Comparison of ENCODE assay signal across 9 mouse cellular contexts in the genomic region with DNA sequence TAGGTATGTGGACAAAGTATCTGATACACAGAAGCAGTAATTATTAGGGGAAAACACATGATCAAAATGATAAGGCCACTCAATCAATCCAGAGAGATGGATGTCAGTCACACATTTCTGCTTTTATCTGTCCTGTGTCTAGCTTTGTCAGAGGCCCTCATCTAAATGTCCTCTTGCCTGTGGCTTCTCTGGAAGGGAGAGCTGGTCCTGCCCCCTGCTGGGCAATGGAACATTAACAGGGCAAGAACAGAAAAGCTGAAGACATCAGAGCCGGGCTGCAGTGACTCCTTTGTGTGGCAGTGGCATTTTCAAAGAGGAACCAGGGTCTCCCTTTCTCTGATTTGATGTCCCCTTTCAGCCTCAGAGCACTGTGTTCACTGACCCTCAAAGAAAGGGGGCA.
DNase-seq lines count a peak whose midpoint lies in the region; ATAC-seq and TF ChIP-seq lines count a peak whose summit lies in the region.
"Had no signal": no experiment of that assay in that cellular context is flagged by ENCODE, and none has a peak within 500 bp of the region (broad histone marks: within the 10 kb centered on the region; RNA-seq: fewer than 3 reads in every experiment).

No protein-coding gene starts in this region.

- 0 out of 2 replicates have a peak, but pooled peaks have one; percentile 38 for ATAC-seq in forebrain, embryonic 13.5 days
- ATAC-seq in neural tube, embryonic 11.5 days (ENCODE audit: insufficient read depth, low FRiP score, low TSS enrichment), result no peak

- DNase-seq in heart, adult 2 months, result peak; percentile 21 to 41
- DNase-seq in heart, adult 11 months, result no peak
- DNase-seq in 3T3-L1 (ENCODE audit: low read depth, low spot score), result peak; percentile 63
- peak; percentile 66 to 74 for DNase-seq in layer of hippocampus, postnatal 10 days (ENCODE audit: low spot score in 2 of 2)
- DNase-seq in neural tube, embryonic 11.5 days (ENCODE audit: low spot score), result peak; percentile 69
- DNase-seq in thymus, adult 2 months, result no peak

- no peak for TF ChIP-seq POLR2A in heart, adult 2 months (IDR thresholded peaks at IDR 0.05; ENCODE audit: insufficient read depth, low read depth, low read length)
- no peak for TF ChIP-seq POLR2A in bone marrow, adult 2 months (IDR thresholded peaks at IDR 0.05; ENCODE audit: borderline replicate concordance, control insufficient read depth, low read depth, low read length)
- no peak for TF ChIP-seq POLR2A in thymus, adult 2 months (IDR thresholded peaks at IDR 0.05; ENCODE audit: control insufficient read depth, extremely low read depth, insufficient read depth, low read length, poor library complexity)

- no peak overlapping the region for H3K9ac ChIP-seq in heart, adult 2 months (ENCODE audit: low read depth, low read length)
- no peak overlapping the region for H3K9ac ChIP-seq in forebrain, embryonic 13.5 days
- H3K9ac ChIP-seq in neural tube, embryonic 11.5 days (ENCODE audit: low read length), result no peak overlapping the region

- intact Hi-C loops in heart, adult 2 months (cut with DNase I), result loop anchor here (5.0 kb wide), 1 partner anchor 392 kb away; no protein-coding TSS in a partner anchor

- H3K4me1 ChIP-seq in heart, adult 2 months (ENCODE audit: control insufficient read depth, insufficient read depth, low read length), result peaks cover 2% of the 10 kb centered on the region; the same call in 1 of the 2 replicates
- no peaks in the 10 kb centered on the region; the same call in 1 of the 2 replicates for H3K4me1 ChIP-seq in bone marrow, adult 2 months (ENCODE audit: control insufficient read depth, insufficient read depth, low read length)
- no peaks in the 10 kb centered on the region for H3K4me1 ChIP-seq in forebrain, embryonic 13.5 days
- H3K4me1 ChIP-seq in neural tube, embryonic 11.5 days (ENCODE audit: control insufficient read depth, insufficient read depth, low read length), result no peaks in the 10 kb centered on the region
- no peaks in the 10 kb centered on the region for H3K4me1 ChIP-seq in thymus, adult 2 months (replicated peaks; ENCODE audit: control insufficient read depth, insufficient read depth, low read length)

- TF ChIP-seq EP300 in heart, adult 2 months (IDR thresholded peaks at IDR 0.05; ENCODE audit: insufficient read depth, low read depth, low read length), result no peak

- no peak overlapping the region for H3K4me3 ChIP-seq in heart, adult 2 months
- no peak overlapping the region for H3K4me3 ChIP-seq in bone marrow, adult 2 months (replicated peaks; ENCODE audit: control insufficient read depth, low read depth, low read length)
- no peak overlapping the region for H3K4me3 ChIP-seq in forebrain, embryonic 13.5 days
- no peak overlapping the region for H3K4me3 ChIP-seq in neural tube, embryonic 11.5 days (ENCODE audit: low read depth, low read length)
- no peak overlapping the region for H3K4me3 ChIP-seq in thymus, adult 2 months (ENCODE audit: control insufficient read depth, insufficient read depth, low read length)
- H3K4me3 ChIP-seq: myocyte had no signal

- no peak overlapping the region for H3K27ac ChIP-seq in heart, adult 2 months
- no peak overlapping the region for H3K27ac ChIP-seq in bone marrow, adult 2 months (ENCODE audit: control insufficient read depth, insufficient read depth, low read depth, low read length, poor library complexity)
- H3K27ac ChIP-seq in forebrain, embryonic 13.5 days, result no peak overlapping the region
- H3K27ac ChIP-seq in neural tube, embryonic 11.5 days (ENCODE audit: low read depth, low read length), result no peak overlapping the region
- H3K27ac ChIP-seq in thymus, adult 2 months (ENCODE audit: control insufficient read depth, insufficient read depth, low read length), result no peak overlapping the region

- H3K4me2 ChIP-seq in forebrain, embryonic 13.5 days, result no peak overlapping the region
- H3K4me2 ChIP-seq in neural tube, embryonic 11.5 days (ENCODE audit: low read depth), result no peak overlapping the region

- H3K9me3 ChIP-seq in forebrain, embryonic 13.5 days (replicated peaks), result no peaks in the 10 kb centered on the region
- no peaks in the 10 kb centered on the region for H3K9me3 ChIP-seq in neural tube, embryonic 11.5 days (ENCODE audit: control insufficient read depth, low read length)

- WGBS in heart, adult 2 months, result 46% methylated on average over 1 of the region's 1 CpGs
- WGBS in bone marrow, adult 2 months, result 16% methylated on average over 1 of the region's 1 CpGs
- WGBS in forebrain, embryonic 13.5 days, result 12% methylated on average over 1 of the region's 1 CpGs
- WGBS in neural tube, embryonic 11.5 days, result 11% methylated on average over 1 of the region's 1 CpGs
- 11% methylated on average over 1 of the region's 1 CpGs for WGBS in thymus, adult 2 months

- peak; percentile 75 for TF ChIP-seq CTCF in heart, adult 2 months (IDR thresholded peaks at IDR 0.05)
- TF ChIP-seq CTCF in bone marrow, adult 2 months (IDR thresholded peaks at IDR 0.05; ENCODE audit: control insufficient read depth, insufficient read depth, low read length), result 0 out of 2 replicates have a peak, but pooled peaks have one; percentile 31
- TF ChIP-seq CTCF in thymus, adult 2 months (IDR thresholded peaks at IDR 0.05; ENCODE audit: borderline replicate concordance, control insufficient read depth, extremely low read depth, insufficient read depth, low read length, poor library complexity), result no peak

- H3K27me3 ChIP-seq in heart, adult 2 months (ENCODE audit: control insufficient read depth, insufficient read depth, low read length), result no peaks in the 10 kb centered on the region
- H3K27me3 ChIP-seq in forebrain, embryonic 13.5 days, result no peaks in the 10 kb centered on the region
- no peaks in the 10 kb centered on the region for H3K27me3 ChIP-seq in neural tube, embryonic 11.5 days (ENCODE audit: control insufficient read depth, insufficient read depth, low read length)
- no peaks in the 10 kb centered on the region for H3K27me3 ChIP-seq in thymus, adult 2 months (ENCODE audit: control insufficient read depth, insufficient read depth, low read length)

- no peaks in the 10 kb centered on the region for H3K36me3 ChIP-seq in heart, adult 2 months (ENCODE audit: control insufficient read depth, insufficient read depth, low read length)
- no peaks in the 10 kb centered on the region for H3K36me3 ChIP-seq in forebrain, embryonic 13.5 days (ENCODE audit: poor library complexity, severe bottlenecking)
- no peaks in the 10 kb centered on the region for H3K36me3 ChIP-seq in neural tube, embryonic 11.5 days (ENCODE audit: control insufficient read depth, insufficient read depth, low read length)
- H3K36me3 ChIP-seq in thymus, adult 2 months (ENCODE audit: control insufficient read depth, insufficient read depth, low read length), result no peaks in the 10 kb centered on the region

- peaks cover 6% of the 10 kb centered on the region for H3K79me2 ChIP-seq in heart, adult 2 months (replicated peaks; ENCODE audit: control insufficient read depth, insufficient read depth, low read length)

Comparison
In these comparisons a context has a peak if more than half of its experiments do, and no peak if none do; other contexts are left out.
1. DNase-seq: peak in heart, adult 2 months (2 of 2), 3T3-L1 (single experiment), layer of hippocampus, postnatal 10 days (2 of 2) and neural tube, embryonic 11.5 days (single experiment); none in heart, adult 11 months (single experiment) and thymus, adult 2 months (single experiment).